Mouse (Mus musculus) kidney, embryonic 16.5 days (tissue): ENCODE data around the gene Olfr127. TPM values are rescaled to one million over a fixed set of nuclear protein-coding genes. Genes with fewer than 3 reads are reported as not detected.
"Not testable (repeated sequence)": the region's sequence is repeated elsewhere in the genome, so short reads cannot be mapped to it uniquely, and the experiment has no call there.

Experiments
- ATAC-seq: fragments of 200-750 bp; cut with Nextera tagmentation; 2 replicates; pipeline ENCODE4 v1.8.0; 2017; ENCODE audit warnings: moderate TSS enrichment; ENCODE audit not compliant: low FRiP score, low TSS enrichment
- H3K27ac ChIP-seq: fragments of 300-500 bp; sonication (generic); 2 replicates; pipeline ENCODE4 v1.5.1; 2014; ENCODE audit warnings: low read length
- H3K27me3 ChIP-seq: fragments of 300-500 bp; sonication (generic); 2 replicates; pipeline ENCODE4 v1.6.1; 2014; ENCODE audit warnings: low read length, control low read depth, mixed read lengths; ENCODE audit not compliant: insufficient read depth
- H3K36me3 ChIP-seq: fragments of 300-500 bp; sonication (generic); 2 replicates; pipeline ENCODE4 v1.6.1; 2014; ENCODE audit warnings: low read length, control low read depth, mixed read lengths; ENCODE audit not compliant: insufficient read depth
- H3K4me1 ChIP-seq: fragments of 300-500 bp; sonication (generic); 2 replicates; pipeline ENCODE4 v1.6.1; 2014; ENCODE audit warnings: low read length, control low read depth, mixed read lengths; ENCODE audit not compliant: insufficient read depth
- H3K4me2 ChIP-seq: fragments of 300-500 bp; sonication (generic); replicated peaks from 2 replicates; pipeline ENCODE4 v1.6.1; 2014; ENCODE audit warnings: low read depth, low read length
- H3K4me3 ChIP-seq: fragments of 300-500 bp; sonication (generic); 2 replicates; pipeline ENCODE4 v1.5.1; 2014; ENCODE audit warnings: mild to moderate bottlenecking, low read length
- H3K9ac ChIP-seq: fragments of 300-500 bp; sonication (generic); replicated peaks from 2 replicates; pipeline ENCODE4 v1.6.1; 2014; ENCODE audit warnings: low read length
- H3K9me3 ChIP-seq: fragments of 300-500 bp; sonication (generic); 2 replicates; pipeline ENCODE4 v1.6.1; 2016; ENCODE audit warnings: low read length, control low read depth
- WGBS: fragments of 180-500 bp; shearing (Covaris S2); extraction: QIAGEN DNeasy Blood & Tissue Kit; methylation state at CpG from one replicate; pipeline ENCODE4 v1.1.7; 2014; 5-methylcytosine and 5-hydroxymethylcytosine counted together
- polyA plus RNA-seq: library from polyadenylated mRNA; unstranded; fragments of >200 nt; fragmentation: Nextera tagmentation; extraction: Ambion mirVana; gene quantifications from 2 replicates; pipeline ENCODE4 v1.2.1, GENCODE M21; 2015

The Olfr127 gene
- not detected in 2 replicates for polyA plus RNA-seq

DNA sequence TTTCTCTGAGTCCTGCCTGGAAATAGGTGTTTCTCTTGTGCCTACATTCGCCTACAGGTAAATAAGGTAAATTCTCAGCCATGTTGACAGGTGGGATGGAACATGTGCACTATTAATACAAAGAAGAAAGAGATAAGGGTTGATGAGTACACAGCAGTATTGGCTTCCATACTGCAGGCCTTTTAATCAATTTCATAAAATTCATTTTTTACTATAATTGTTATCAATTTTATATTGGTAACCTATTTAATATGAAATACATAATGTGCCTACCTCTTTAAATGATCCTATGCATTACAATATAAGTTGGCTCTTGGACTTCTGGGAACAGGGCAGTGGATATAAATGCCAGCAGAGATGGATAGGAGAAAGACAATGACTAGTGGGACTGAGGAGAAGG lies at the start of gene Olfr127:
Gene Olfr127 (plus strand): TSS at position 301 of the 400 bp plus-strand sequence.
- no peak within 1 kb of the TSS for H3K4me3 ChIP-seq

DNA sequence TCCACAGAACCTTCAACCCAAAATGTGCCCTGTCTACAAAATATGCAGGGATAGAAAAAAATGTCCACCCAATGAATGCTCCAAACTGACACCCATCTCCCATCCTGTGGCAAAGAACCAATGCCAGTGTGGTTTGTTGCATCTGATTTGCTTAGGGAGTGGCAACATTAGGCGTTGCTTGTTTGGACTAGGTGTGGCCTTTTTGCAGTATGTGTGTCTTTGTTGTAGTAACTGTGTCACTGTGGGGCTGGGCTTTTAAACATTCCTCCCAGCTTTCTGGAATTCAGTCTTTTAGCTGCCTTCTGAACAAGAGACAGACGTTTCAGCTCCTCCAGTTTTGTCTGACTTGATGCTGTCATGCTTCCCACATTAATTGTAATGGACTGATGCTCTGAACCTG lies 36.3 kb upstream of the Olfr127 start:
- H3K36me3 ChIP-seq: no peaks in the 10 kb centered on the region
- 61% methylated on average over 2 of the region's 2 CpGs for WGBS
- no peak for ATAC-seq
- H3K27ac ChIP-seq: no peak overlapping the region
- no peaks in the 10 kb centered on the region for H3K4me1 ChIP-seq
- no peaks in the 10 kb centered on the region for H3K27me3 ChIP-seq
- peaks cover 5% of the 10 kb centered on the region; the same call in 1 of the 2 replicates for H3K9me3 ChIP-seq
- no peak overlapping the region for H3K4me3 ChIP-seq
- no peak overlapping the region for H3K9ac ChIP-seq
- no peak overlapping the region for H3K4me2 ChIP-seq

More for the DNA sequence above, at the start of gene Olfr127:
- Histone ChIP-seq H3K27ac (no peak within 1 kb of the TSS), H3K4me1 (no peaks in the 10 kb centered on the region), H3K4me2 (no peak within 1 kb of the TSS), H3K9ac (no peak within 1 kb of the TSS), H3K9me3 (no peaks in the 10 kb centered on the region), H3K36me3 (no peaks in the 10 kb centered on the region), H3K27me3 (no peaks in the 10 kb centered on the region)
- 79% methylated on average over 1 of the region's 1 CpGs for WGBS
- no peak for ATAC-seq

DNA sequence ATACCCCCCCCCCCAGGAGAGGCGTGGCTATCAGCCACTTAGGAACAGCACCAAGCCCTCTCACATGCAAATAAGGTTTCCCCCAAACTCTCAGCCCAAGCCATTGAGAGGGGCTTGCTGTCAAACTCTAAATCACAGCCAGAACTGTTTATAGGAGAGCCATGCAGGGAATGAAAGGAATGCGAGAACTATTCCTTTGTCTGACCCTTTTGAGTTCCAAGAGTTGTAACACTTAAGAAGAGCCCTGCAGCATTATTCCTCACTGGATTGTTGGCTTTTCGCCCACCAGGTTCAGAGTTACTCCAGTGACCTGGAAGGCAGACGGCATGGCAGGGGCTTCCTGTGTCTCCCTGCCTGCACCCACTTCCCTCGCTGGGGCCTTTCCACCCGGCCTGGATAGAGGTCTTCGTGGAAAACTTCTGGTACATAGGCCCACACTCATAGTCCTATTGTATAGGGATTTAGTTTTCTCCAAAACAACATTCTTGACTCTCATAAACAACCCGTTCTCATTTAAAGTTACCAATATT lies 30.5 kb upstream of the Olfr127 start:
- H3K4me2 ChIP-seq: no peak overlapping the region
- WGBS: 21% methylated on average over 8 of the region's 8 CpGs
- 0 out of 2 replicates have a peak, but pooled peaks cover 3% of the 10 kb centered on the region for H3K9me3 ChIP-seq
- no peak overlapping the region for H3K27ac ChIP-seq
- no peaks in the 10 kb centered on the region for H3K4me1 ChIP-seq
- no peaks in the 10 kb centered on the region for H3K36me3 ChIP-seq
- no peak overlapping the region for H3K4me3 ChIP-seq
- no peak overlapping the region for H3K9ac ChIP-seq
- no peaks in the 10 kb centered on the region for H3K27me3 ChIP-seq
- ATAC-seq: no peak

DNA sequence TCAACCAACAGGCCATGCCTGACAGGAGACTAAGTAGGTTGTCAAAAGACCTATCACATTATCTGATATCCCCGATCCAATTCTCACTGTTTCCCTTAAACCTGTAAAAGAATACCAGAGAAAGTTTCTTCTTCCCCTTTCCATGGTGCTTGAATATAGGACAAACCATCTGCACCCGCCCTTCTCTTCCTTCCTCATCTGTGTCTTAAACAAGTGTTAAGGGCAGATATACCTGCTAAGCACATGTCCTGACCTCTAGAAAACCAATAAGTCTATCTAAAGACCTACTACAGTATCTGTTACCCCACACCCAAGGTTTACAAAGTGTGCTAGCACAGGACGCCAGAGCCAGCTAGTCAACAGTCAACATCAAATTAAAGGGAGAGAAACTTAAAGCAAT lies 26.4 kb upstream of the Olfr127 start:
- Histone ChIP-seq H3K4me3 (no peak overlapping the region), H3K36me3 (no peaks in the 10 kb centered on the region), H3K9ac (no peak overlapping the region), H3K27me3 (no peaks in the 10 kb centered on the region), H3K27ac (no peak overlapping the region), H3K4me1 (no peaks in the 10 kb centered on the region), H3K4me2 (no peak overlapping the region), H3K9me3 (no peaks in the 10 kb centered on the region)
- no peak for ATAC-seq
- 84% methylated on average over 3 of the region's 3 CpGs for WGBS

DNA sequence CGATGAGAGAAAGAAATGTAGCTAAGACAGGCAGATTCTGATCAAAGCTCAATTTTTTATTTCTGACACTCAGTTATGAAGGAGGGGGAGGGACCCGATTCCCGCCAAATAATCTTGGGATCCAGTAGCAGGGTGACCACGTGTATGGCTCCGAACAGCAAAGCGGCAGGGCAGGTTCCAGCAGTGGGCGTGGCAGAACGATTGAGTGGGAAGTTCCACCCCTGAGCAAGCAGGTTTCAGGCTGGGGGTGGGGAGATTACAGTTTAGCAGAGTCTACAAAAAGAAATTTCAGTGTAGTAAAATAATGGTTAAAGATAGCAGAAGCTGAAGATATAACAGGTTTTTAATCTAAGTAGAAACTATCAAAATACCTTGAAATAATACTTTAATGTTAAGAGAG lies 6.6 kb downstream of the Olfr127 start:
- H3K9me3 ChIP-seq: not testable (repeated sequence)

DNA sequence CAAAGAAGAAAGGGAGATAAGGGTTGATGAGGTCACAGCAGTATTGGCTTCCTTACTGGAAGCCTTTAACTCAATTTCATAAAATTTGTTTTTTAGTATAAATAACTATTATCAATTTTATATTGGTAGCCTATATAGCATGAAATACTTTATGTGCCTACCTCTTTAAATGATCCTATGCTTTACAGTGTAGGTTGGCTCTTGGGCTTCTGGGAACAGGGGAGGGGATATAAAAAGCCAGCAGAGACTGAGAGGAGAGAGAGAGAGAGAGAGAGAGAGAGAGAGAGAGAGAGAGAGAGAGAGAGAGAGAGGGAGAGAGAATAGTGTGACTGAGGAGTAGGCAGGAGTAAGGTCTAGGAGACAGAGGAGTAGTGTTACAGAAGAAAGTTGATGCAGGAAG lies 20.0 kb downstream of the Olfr127 start, which contains the start of gene Olfr128:
Gene Olfr128 (plus strand): TSS at position 301 of the 400 bp plus-strand sequence.
- H3K4me1 ChIP-seq: no peaks in the 10 kb centered on the region
- H3K9ac ChIP-seq: no peak within 1 kb of the TSS
- no peaks in the 10 kb centered on the region for H3K27me3 ChIP-seq
- no peak within 1 kb of the TSS for H3K4me2 ChIP-seq
- H3K27ac ChIP-seq: no peak within 1 kb of the TSS
- no peaks in the 10 kb centered on the region for H3K9me3 ChIP-seq
- no peak for ATAC-seq
- H3K4me3 ChIP-seq: no peak within 1 kb of the TSS
- H3K36me3 ChIP-seq: no peaks in the 10 kb centered on the region

More for the DNA sequence above, 6.6 kb downstream of the Olfr127 start:
- ATAC-seq, H3K4me3 ChIP-seq, H3K27me3 ChIP-seq, H3K36me3 ChIP-seq, H3K9ac ChIP-seq, H3K27ac ChIP-seq, H3K4me2 ChIP-seq, H3K4me1 ChIP-seq: not testable (repeated sequence)
- 67% methylated on average over 8 of the region's 8 CpGs for WGBS

DNA sequence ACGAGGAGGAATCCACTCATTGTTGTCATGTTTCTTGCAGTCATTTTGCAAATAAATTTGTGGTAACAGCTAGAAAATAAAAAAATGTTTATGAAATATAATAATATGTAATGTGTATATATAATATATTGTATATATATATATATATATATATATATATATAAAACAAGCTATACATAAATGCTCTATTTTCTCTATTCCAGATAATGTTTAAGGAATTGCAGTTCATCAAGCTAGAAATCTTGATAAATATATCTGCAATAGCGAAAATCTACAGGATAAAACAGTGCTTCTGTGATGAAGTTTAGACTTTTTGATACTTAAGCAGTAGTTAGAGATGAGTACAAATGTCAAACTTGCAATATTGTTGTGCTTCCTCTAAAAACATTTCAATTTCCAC lies 52.7 kb downstream of the Olfr127 start, which contains the start of gene Olfr761:
Gene Olfr761 (minus strand): TSS at position 101 of the 400 bp plus-strand sequence.
- 72% methylated on average over 2 of the region's 2 CpGs for WGBS
- H3K4me2 ChIP-seq: no peak within 1 kb of the TSS
- H3K27me3 ChIP-seq: no peaks in the 10 kb centered on the region
- no peaks in the 10 kb centered on the region for H3K4me1 ChIP-seq
- no peak within 1 kb of the TSS for H3K27ac ChIP-seq
- H3K9me3 ChIP-seq: no peaks in the 10 kb centered on the region
- H3K36me3 ChIP-seq: no peaks in the 10 kb centered on the region
- H3K9ac ChIP-seq: no peak within 1 kb of the TSS
- ATAC-seq: no peak
- H3K4me3 ChIP-seq: no peak within 1 kb of the TSS

Other genes with a start within 250 kb of the Olfr127 start
- not detected in 2 replicates for gene Olfr117, start 236.7 kb upstream of the Olfr127 start, polyA plus RNA-seq
- gene Olfr118, start 233.4 kb upstream of the Olfr127 start, polyA plus RNA-seq: not detected in 2 replicates
- not detected in 2 replicates for gene Olfr119, start 203.9 kb upstream of the Olfr127 start, polyA plus RNA-seq
- not detected in 2 replicates for gene Olfr120, start 178.6 kb upstream of the Olfr127 start, polyA plus RNA-seq
- not detected in 2 replicates for gene Olfr121, start 151.6 kb upstream of the Olfr127 start, polyA plus RNA-seq
- gene Olfr122, start 131.8 kb upstream of the Olfr127 start, polyA plus RNA-seq: not detected in 2 replicates
- not detected in 2 replicates for gene Olfr123, start 106.9 kb upstream of the Olfr127 start, polyA plus RNA-seq
- gene Olfr124, start 100.5 kb upstream of the Olfr127 start, polyA plus RNA-seq: not detected in 2 replicates
- gene Olfr125, start 67.5 kb upstream of the Olfr127 start, polyA plus RNA-seq: not detected in 2 replicates
- not detected in 2 replicates for gene Olfr126, start 53.0 kb upstream of the Olfr127 start, polyA plus RNA-seq
- not detected in 2 replicates for gene Olfr128, start 20.1 kb downstream of the Olfr127 start, polyA plus RNA-seq
- not detected in 2 replicates for gene Olfr761, start 52.6 kb downstream of the Olfr127 start, polyA plus RNA-seq
- gene Olfr129, start 159.6 kb downstream of the Olfr127 start, polyA plus RNA-seq: not detected in 2 replicates
- not detected in 2 replicates for gene Olfr130, start 163.5 kb downstream of the Olfr127 start, polyA plus RNA-seq
- not detected in 2 replicates for gene Olfr131, start 188.3 kb downstream of the Olfr127 start, polyA plus RNA-seq
- not detected in 2 replicates for gene Olfr132, start 234.1 kb downstream of the Olfr127 start, polyA plus RNA-seq
- not detected in 2 replicates for gene Olfr133, start 244.8 kb downstream of the Olfr127 start, polyA plus RNA-seq